Mouse (Mus musculus) Patski (cell line): ENCODE data around the gene Pbld2. TPM values are rescaled to one million over a fixed set of nuclear protein-coding genes. Genes with fewer than 3 reads are reported as not detected.

Experiments used
- ATAC-seq: fragments of 100-300 bp; one replicate; pipeline ENCODE4 v1.8.0; 2021
- CTCF ChIA-PET: fragments of 350-600 bp; sonication (Branson Sonifier 250); formaldehyde crosslinking; loops from one replicate; lab custom pipeline; 2022; ENCODE audit warnings: inconsistent platforms; lab: Charles Lee
- POLR2A ChIA-PET: fragments of 350-600 bp; sonication (Branson Sonifier 250); formaldehyde crosslinking; loops from one replicate; lab custom pipeline; 2022; ENCODE audit warnings: antibody characterized with exemption, inconsistent platforms; lab: Charles Lee
- DNase-seq: peaks from one replicate; pipeline ENCODE4 v3.0.0-alpha.2; 2011; ENCODE audit warnings: low read depth, low spot score
- H3K27me3 ChIP-seq: fragments of 371-371 bp; one replicate; pipeline ENCODE4 v1.5.1; 2021
- CTCF ChIP-seq: fragments of 100-300 bp; IDR thresholded peaks from one replicate; pipeline ENCODE4 v1.5.1; 2021
- in situ Hi-C: fragments of 300-500 bp; cut with MboI; formaldehyde crosslinking; loops from 3 replicates; pipeline ENCODE4 v1.11.1; 2018; ENCODE audit warnings: low pct_unique_long_range_greater_than_20kb, mixed read lengths
- polyA plus RNA-seq: library from polyadenylated mRNA; unstranded; gene quantifications from one replicate; pipeline ENCODE4 v1.2.3, GENCODE M21; 2021

The Pbld2 gene
- polyA plus RNA-seq, 1 experiment from 2014 or later: 3.8 TPM

GRCm38 (mm10) chr10:63056966-63057750 lies 33.0 kb downstream of the Pbld2 start:
- TF ChIP-seq CTCF: no peak
- DNase-seq: no peak
- H3K27me3 ChIP-seq: no peaks in the 10 kb centered on the region
- no peak for ATAC-seq
- ChIA-PET POLR2A (no interaction called here), CTCF (interaction anchor here (1.1 to 1.3 kb wide), 2 partner anchors 8 to 14 kb away, joined by 3 to 6 read pairs; no protein-coding TSS in a partner anchor)
- in situ Hi-C loops: no loop called here

DNA sequence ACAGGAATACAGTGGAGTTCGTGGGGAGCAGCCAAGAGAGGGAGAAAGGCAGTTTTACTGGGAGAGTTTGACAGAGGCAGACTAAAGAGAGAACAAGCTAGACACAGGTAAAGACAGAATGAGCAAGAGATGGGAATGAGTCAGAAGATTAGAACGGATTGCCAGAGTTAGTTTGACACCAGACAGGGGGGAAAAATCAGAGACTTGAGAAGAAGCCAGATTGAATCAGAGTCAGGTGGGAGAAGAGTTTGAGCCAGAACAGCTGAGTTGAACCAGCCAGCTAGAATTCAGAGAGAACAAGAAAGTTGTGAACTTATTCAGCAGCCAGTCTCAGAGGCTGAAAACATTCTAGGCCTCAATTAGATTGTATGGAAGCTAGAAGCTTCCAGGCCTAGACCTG lies 35.7 kb downstream of the Pbld2 start, which contains the start of gene Pbld1:
Gene Pbld1, plus strand, starts transcription at position 301 of the 400 bp plus-strand sequence.
- DNase-seq (no peak), ATAC-seq (no peak)
- no peak for TF ChIP-seq CTCF
- ChIA-PET CTCF (interaction anchor here (0.7 to 1.3 kb wide), 4 partner anchors 8 to 74 kb away, joined by 3 read pairs; no protein-coding TSS in a partner anchor), POLR2A (interaction anchor here (1.0 kb wide), 1 partner anchor 62 kb away, joined by 3 read pairs; no protein-coding TSS in a partner anchor)
- in situ Hi-C loops: loop anchor here (5.0 to 10.0 kb wide), 2 partner anchors 33 to 75 kb away; partner anchors contain the start of gene Rufy2
- no peaks in the 10 kb centered on the region for H3K27me3 ChIP-seq

GRCm38 (mm10) chr10:63060406-63060805 lies 36.3 kb downstream of the Pbld2 start:
- ATAC-seq: no peak
- POLR2A ChIA-PET: no interaction called here
- in situ Hi-C loops: loop anchor here (5.0 to 10.0 kb wide), 2 partner anchors 33 to 76 kb away; partner anchors contain the start of gene Rufy2
- no peaks in the 10 kb centered on the region for H3K27me3 ChIP-seq
- DNase-seq: no peak
- CTCF ChIA-PET: interaction anchor here (0.7 to 1.3 kb wide), 4 partner anchors 9 to 74 kb away, joined by 3 read pairs; no protein-coding TSS in a partner anchor
- no peak for TF ChIP-seq CTCF

- in situ Hi-C loops: loop anchor here (5.0 to 10.0 kb wide), 2 partner anchors 34 to 76 kb away; partner anchors contain the start of gene Rufy2
- no peak for TF ChIP-seq CTCF
- DNase-seq: no peak
- POLR2A ChIA-PET: no interaction called here
- H3K27me3 ChIP-seq: no peaks in the 10 kb centered on the region
- ATAC-seq: no peak
- CTCF ChIA-PET: no interaction called here
Observed at GRCm38 (mm10) chr10:63061266-63061665, 37.2 kb downstream of the Pbld2 start.

GRCm38 (mm10) chr10:63062696-63063095 lies 38.6 kb downstream of the Pbld2 start:
- ChIA-PET CTCF (interaction anchor here (0.8 to 4.8 kb wide), 3 partner anchors 13 to 37 kb away, joined by 3 to 19 read pairs (median 4); partner anchors contain the start of genes Hnrnph3 and Pbld2), POLR2A (interaction anchor here (0.6 kb wide), 1 partner anchor 145 kb away, joined by 8 read pairs; no protein-coding TSS in a partner anchor)
- ATAC-seq: no peak
- DNase-seq: no peak
- no peak for TF ChIP-seq CTCF
- H3K27me3 ChIP-seq: no peaks in the 10 kb centered on the region
- in situ Hi-C loops: loop anchor here (5.0 to 10.0 kb wide), 2 partner anchors 35 to 78 kb away; partner anchors contain the start of gene Rufy2

- H3K27me3 ChIP-seq: no peaks in the 10 kb centered on the region
- ATAC-seq: no peak
- DNase-seq: no peak
- CTCF ChIA-PET: interaction anchor here (0.8 to 4.8 kb wide), 4 partner anchors 14 to 52 kb away, joined by 3 to 19 read pairs (median 4); partner anchors contain the start of genes Hnrnph3 and Pbld2
- TF ChIP-seq CTCF: no peak
- in situ Hi-C loops: loop anchor here (5.0 to 10.0 kb wide), 2 partner anchors 36 to 79 kb away; partner anchors contain the start of gene Rufy2
- POLR2A ChIA-PET: interaction anchor here (1.0 kb wide), 1 partner anchor 89 kb away, joined by 4 read pairs; no protein-coding TSS in a partner anchor
Observed at GRCm38 (mm10) chr10:63063365-63063764, 39.2 kb downstream of the Pbld2 start.

GRCm38 (mm10) chr10:63064516-63064915 lies 40.4 kb downstream of the Pbld2 start:
- no peak for TF ChIP-seq CTCF
- no peaks in the 10 kb centered on the region for H3K27me3 ChIP-seq
- no peak for ATAC-seq
- CTCF ChIA-PET: interaction anchor here (1.2 to 4.8 kb wide), 4 partner anchors 33 to 85 kb away, joined by 3 to 19 read pairs (median 6); partner anchors contain the start of genes Hnrnph3, Pbld2 and Rufy2
- DNase-seq: no peak
- in situ Hi-C loops: loop anchor here (5.0 to 10.0 kb wide), 2 partner anchors 37 to 80 kb away; partner anchors contain the start of gene Rufy2
- POLR2A ChIA-PET: interaction anchor here (0.5 kb wide), 1 partner anchor 131 kb away, joined by 5 read pairs; no protein-coding TSS in a partner anchor

DNA sequence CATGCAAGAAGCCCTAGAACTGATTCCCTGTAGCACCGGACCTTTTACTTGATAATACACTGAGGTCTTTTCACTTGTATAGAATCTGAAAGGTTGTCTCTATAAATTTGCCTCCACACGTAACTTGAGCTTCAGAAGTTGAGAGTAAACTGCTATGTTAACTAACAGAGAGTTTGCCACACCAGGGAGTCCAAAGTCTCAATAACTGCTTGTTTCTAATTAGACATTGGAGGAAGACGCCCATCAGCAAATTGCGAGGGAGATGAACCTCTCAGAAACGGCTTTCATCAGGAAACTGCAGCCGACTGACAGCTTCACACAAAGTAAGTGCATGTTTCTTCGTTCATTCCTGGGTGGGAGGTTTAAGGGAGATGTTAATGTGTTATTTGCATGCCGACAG lies 41.4 kb downstream of the Pbld2 start:
- ChIA-PET POLR2A (interaction anchor here (0.6 kb wide), 1 partner anchor 40 kb away, joined by 3 read pairs; no protein-coding TSS in a partner anchor), CTCF (interaction anchor here (0.8 to 4.8 kb wide), 11 partner anchors 9 to 287 kb away, joined by 3 to 19 read pairs (median 4); partner anchors contain the start of genes Hnrnph3, Pbld2 and Rufy2)
- in situ Hi-C loops: loop anchor here (10.0 kb wide), 1 partner anchor 81 kb away; the partner anchor contains the start of gene Rufy2
- DNase-seq: no peak
- TF ChIP-seq CTCF: no peak
- no peaks in the 10 kb centered on the region for H3K27me3 ChIP-seq
- no peak for ATAC-seq

DNA sequence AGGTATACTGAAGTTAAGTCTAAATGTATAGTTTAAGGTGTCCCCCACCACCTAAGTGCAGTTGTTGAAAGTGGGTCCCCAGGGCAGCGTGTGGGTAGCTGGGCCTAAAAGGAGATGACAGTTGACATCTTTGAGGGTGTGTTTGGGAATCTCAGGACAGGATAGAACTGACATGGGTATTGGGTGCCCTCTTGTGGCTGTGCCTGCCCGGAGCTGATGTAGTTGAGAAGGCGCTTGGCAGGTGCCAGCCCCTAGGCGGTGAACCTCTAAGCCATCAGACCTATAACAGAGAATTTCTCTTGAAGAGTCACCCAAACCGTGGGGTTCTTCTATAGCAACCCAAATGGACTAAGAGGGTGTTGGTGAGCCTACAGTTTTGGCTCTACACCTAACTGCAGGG lies 41.9 kb downstream of the Pbld2 start:
- peak; percentile 19 for DNase-seq
- peak; percentile 74 for ATAC-seq
- ChIA-PET CTCF (interaction anchor here (0.5 to 4.8 kb wide), 15 partner anchors 9 to 287 kb away, joined by 3 to 19 read pairs (median 3); partner anchors contain the start of genes Hnrnph3, Pbld2 and Rufy2), POLR2A (no interaction called here)
- in situ Hi-C loops: loop anchor here (10.0 kb wide), 1 partner anchor 81 kb away; the partner anchor contains the start of gene Rufy2
- no peaks in the 10 kb centered on the region for H3K27me3 ChIP-seq
- peak; percentile 95 for TF ChIP-seq CTCF

DNA sequence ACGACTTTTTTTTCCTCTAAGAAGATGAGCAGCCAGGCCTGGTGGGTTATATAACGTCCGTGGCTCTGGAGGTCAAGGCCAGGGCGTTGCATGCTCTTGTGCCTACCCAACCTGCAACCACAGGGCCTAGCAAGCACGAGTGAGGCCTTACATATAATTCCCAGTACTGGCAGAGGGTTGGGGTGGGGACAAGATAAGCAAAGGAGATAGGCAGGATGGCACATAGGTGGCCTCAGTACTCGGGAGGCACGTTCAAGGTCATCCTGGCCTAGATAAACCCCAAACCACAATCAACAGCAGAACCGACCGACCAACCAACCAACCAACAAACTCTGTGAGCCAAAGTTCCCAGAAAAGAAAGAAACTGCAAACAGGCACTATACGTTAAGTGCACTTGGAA lies 62.2 kb downstream of the Pbld2 start:
- DNase-seq: no peak
- CTCF ChIA-PET: no interaction called here
- H3K27me3 ChIP-seq: no peaks in the 10 kb centered on the region
- TF ChIP-seq CTCF: no peak
- ATAC-seq: no peak
- in situ Hi-C loops: no loop called here
- POLR2A ChIA-PET: no interaction called here
